In the genomic region with DNA sequence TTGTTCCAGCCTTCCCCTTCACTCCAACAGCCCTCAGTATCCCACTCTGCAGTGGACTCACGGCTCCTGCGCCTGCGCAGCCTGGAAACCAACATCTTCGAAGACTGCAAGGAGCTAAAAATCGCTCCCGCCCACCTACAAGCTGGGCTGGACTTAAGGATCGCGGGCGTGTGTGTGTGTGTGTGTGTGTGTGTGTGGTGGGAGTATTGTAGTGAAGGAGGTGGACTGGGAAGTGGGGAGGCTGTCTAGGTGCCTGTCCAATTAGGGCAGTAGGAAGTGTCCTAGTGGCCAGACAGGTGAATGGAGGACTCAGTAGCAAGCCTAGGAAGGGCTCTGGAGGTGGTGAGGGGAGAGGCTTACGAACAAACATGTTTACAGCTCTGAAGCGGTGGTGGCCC, we compare ENCODE assay signal across 7 mouse cellular contexts. TPM values are rescaled to one million over a fixed set of nuclear protein-coding genes. Genes with fewer than 3 reads are reported as not detected.
DNase-seq lines count a peak whose midpoint lies in the region; ATAC-seq and TF ChIP-seq lines count a peak whose summit lies in the region.

No protein-coding gene starts in this region.

- H3K27me3 ChIP-seq in E14TG2a.4 (ENCODE audit: insufficient read depth, low read length) = peaks cover 68% of the 10 kb centered on the region
- H3K27me3 ChIP-seq in forebrain, embryonic 15.5 days = peaks cover 46% of the 10 kb centered on the region

- 2% methylated on average over 11 of the region's 11 CpGs for WGBS in forebrain, embryonic 15.5 days

- TF ChIP-seq CTCF in E14TG2a.4 (conservative IDR thresholded peaks at IDR 0.05; ENCODE audit: low read length) = no peak; the same call in 1 of the 2 replicates

- H3K4me3 ChIP-seq in E14TG2a.4 (replicated peaks; ENCODE audit: low read length) = peak overlapping the region; percentile 83
- peak overlapping the region; percentile 72 to 93 for H3K4me3 ChIP-seq in ES-E14 (ENCODE audit: insufficient read depth in 1 of 2, low read depth in 1 of 2, low read length in 2 of 2, poor library complexity in 1 of 2, severe bottlenecking in 1 of 2)
- peak overlapping the region; percentile 63 for H3K4me3 ChIP-seq in forebrain, embryonic 15.5 days

- H3K9me3 ChIP-seq in E14TG2a.4 (ENCODE audit: low read length) (no peaks in the 10 kb centered on the region), ES-E14 (ENCODE audit: control insufficient read depth, insufficient read depth, low read depth, low read length) (no peaks in the 10 kb centered on the region)
- H3K9me3 ChIP-seq in forebrain, embryonic 15.5 days = no peaks in the 10 kb centered on the region

- no peak overlapping the region for H3K27ac ChIP-seq in ES-E14 (ENCODE audit: insufficient read depth, low read depth, low read length, poor library complexity, severe bottlenecking)
- peak overlapping the region; percentile 46; the same call in 1 of the 2 replicates for H3K27ac ChIP-seq in forebrain, embryonic 15.5 days (replicated peaks)

- intact Hi-C loops in left cerebral cortex, postnatal 10 days (cut with DNase I) = no loop called here

- in situ Hi-C loops in ES-E14 (cut with MboI; ENCODE audit: low sequenced_read_pairs in 2 of 2, unreplicated experiment in 2 of 2) = no loop called here

- DNase-seq in ES-E14 (ENCODE audit: low read depth, low spot score) (no peak), adipocyte (ENCODE audit: low spot score) (no peak)
- peak; percentile 80 to 83 for DNase-seq in left cerebral cortex, postnatal 10 days (ENCODE audit: extremely low spot score in 1 of 2, low spot score in 2 of 2)
- peak; percentile 53 for DNase-seq in retina, embryonic 14.5 days (ENCODE audit: low spot score)
- DNase-seq in urinary bladder, postnatal 14 days (ENCODE audit: low spot score) = no peak

- H3K4me1 ChIP-seq in E14TG2a.4 (replicated peaks; ENCODE audit: low read depth, low read length) (peaks cover 35% of the 10 kb centered on the region), ES-E14 (ENCODE audit: control insufficient read depth in 2 of 2, insufficient read depth in 2 of 2, low read length in 2 of 2, poor library complexity in 1 of 2) (peaks cover 2 to 5% of the 10 kb centered on the region in 2 experiments; a peak in 1 of 4 replicates)
- peaks cover 29% of the 10 kb centered on the region for H3K4me1 ChIP-seq in forebrain, embryonic 15.5 days

- peak overlapping the region; percentile 78 for H3K4me2 ChIP-seq in forebrain, embryonic 15.5 days (replicated peaks)

- peak; percentile 60 for ATAC-seq in forebrain, embryonic 15.5 days (replicated peaks)

- no peak overlapping the region for H3K9ac ChIP-seq in ES-E14 (ENCODE audit: insufficient read depth, low read depth, low read length, poor library complexity, severe bottlenecking)
- peak overlapping the region; percentile 70 for H3K9ac ChIP-seq in forebrain, embryonic 15.5 days (replicated peaks)

- H3K36me3 ChIP-seq in E14TG2a.4 (ENCODE audit: insufficient read depth, low read length) (no peaks in the 10 kb centered on the region), ES-E14 (ENCODE audit: control insufficient read depth, insufficient read depth, low read length, poor library complexity, severe bottlenecking) (no peaks in the 10 kb centered on the region)
- H3K36me3 ChIP-seq in forebrain, embryonic 15.5 days = no peaks in the 10 kb centered on the region

TF ChIP-seq in ES-E14, 5 proteins besides CTCF, POLR2A, EP300 and RAD21:
- TF ChIP-seq ZNF384 (IDR thresholded peaks at IDR 0.05; ENCODE audit: low read depth, low read length) (no peak), MAFK (IDR thresholded peaks at IDR 0.05; ENCODE audit: insufficient read depth, low read depth, low read length) (no peak), HCFC1 (IDR thresholded peaks at IDR 0.05; ENCODE audit: borderline replicate concordance, insufficient read depth, low read length) (no peak), CHD2 (IDR thresholded peaks at IDR 0.05; ENCODE audit: low read depth, low read length) (no peak), ZC3H11A (IDR thresholded peaks at IDR 0.05; ENCODE audit: borderline replicate concordance, low read depth, low read length) (no peak)

RNA-seq across cellular contexts. Expression of a gene that starts 1.6 kb away (rescaled TPM):
- total RNA-seq in ES-E14 (2012; rRNA removed) = 0.13 TPM in 1 of 2 replicates, not detected in the other
- 2.0 and 2.3 TPM in 2 replicates for polyA plus RNA-seq in forebrain, embryonic 15.5 days (2015; fragmentation: Nextera tagmentation; extraction: Ambion mirVana)
- total RNA-seq in left cerebral cortex, postnatal 10 days (2021) = 1 to 10 TPM; 4.2 to 4.6 TPM

RNA-seq across cellular contexts. Expression of a gene that starts 8.1 kb away (rescaled TPM):
- 1.4 and 2.5 TPM in 2 replicates for total RNA-seq in ES-E14 (2012; rRNA removed)
- 48.3 and 52.5 TPM in 2 replicates for polyA plus RNA-seq in forebrain, embryonic 15.5 days (2015; fragmentation: Nextera tagmentation; extraction: Ambion mirVana)
- total RNA-seq in left cerebral cortex, postnatal 10 days (2021) = 100 to 1,000 TPM; 183 to 187 TPM

RNA-seq across cellular contexts. Expression of a gene that starts 24.0 kb away (rescaled TPM):
- total RNA-seq in ES-E14 (2012; rRNA removed) = not detected in 2 replicates
- not detected in 2 replicates for polyA plus RNA-seq in forebrain, embryonic 15.5 days (2015; fragmentation: Nextera tagmentation; extraction: Ambion mirVana)
- not detected for total RNA-seq in left cerebral cortex, postnatal 10 days (2021)

RNA-seq across cellular contexts. Expression of a gene that starts 24.2 kb away (rescaled TPM):
- total RNA-seq in ES-E14 (2012; rRNA removed) = 259 and 328 TPM in 2 replicates
- polyA plus RNA-seq in forebrain, embryonic 15.5 days (2015; fragmentation: Nextera tagmentation; extraction: Ambion mirVana) = 1,445 and 1,467 TPM in 2 replicates
- 100 to 1,000 TPM; 507 to 518 TPM for total RNA-seq in left cerebral cortex, postnatal 10 days (2021)

RNA-seq across cellular contexts. Expression of a gene that starts 24.3 kb away (rescaled TPM):
- total RNA-seq in ES-E14 (2012; rRNA removed) = 160 and 174 TPM in 2 replicates
- polyA plus RNA-seq in forebrain, embryonic 15.5 days (2015; fragmentation: Nextera tagmentation; extraction: Ambion mirVana) = 96.4 and 98.5 TPM in 2 replicates
- 10 to 100 TPM; 41.0 to 44.2 TPM for total RNA-seq in left cerebral cortex, postnatal 10 days (2021)

Comparison
In these comparisons a context has a peak if more than half of its experiments do, and no peak if none do; other contexts are left out.
1. DNase-seq: peak in left cerebral cortex, postnatal 10 days (2 of 2) and retina, embryonic 14.5 days (single experiment); none in ES-E14 (single experiment), urinary bladder, postnatal 14 days (single experiment) and adipocyte (single experiment).
2. RNA of a gene that starts 8.1 kb away (total RNA-seq): 183 to 187 TPM in left cerebral cortex, postnatal 10 days; 1.4 to 2.5 TPM in ES-E14; every median in the first group is over 10 times any median in the second.
3. Peak in every context shown above with its lines, with median percentiles within 50 percentile points of each other: H3K4me3 ChIP-seq.